Mouse (Mus musculus) midbrain, embryonic 14.5 days (tissue): ENCODE data around the gene Il17ra. TPM values are rescaled to one million over a fixed set of nuclear protein-coding genes. Genes with fewer than 3 reads are reported as not detected.

Source experiments
- ATAC-seq: fragments of 200-750 bp; cut with Nextera tagmentation; 2 replicates; pipeline ENCODE4 v1.8.0; 2017; ENCODE audit warnings: moderate number of reproducible peaks, moderate library complexity; ENCODE audit not compliant: low FRiP score, low TSS enrichment
- DNase-seq: peaks from one replicate; pipeline ENCODE4 v3.0.0-alpha.2; 2015
- H3K27ac ChIP-seq: fragments of 300-500 bp; sonication (generic); replicated peaks from 2 replicates; pipeline ENCODE4 v1.5.1; 2014; ENCODE audit warnings: mild to moderate bottlenecking, low read depth, low read length, moderate library complexity
- H3K27me3 ChIP-seq: fragments of 300-500 bp; sonication (generic); 2 replicates; pipeline ENCODE4 v1.6.1; 2014; ENCODE audit warnings: low read length, control low read depth, mixed read lengths; ENCODE audit not compliant: control insufficient read depth, insufficient read depth
- H3K36me3 ChIP-seq: fragments of 300-500 bp; sonication (generic); 2 replicates; pipeline ENCODE4 v1.6.1; 2014; ENCODE audit warnings: low read length, control low read depth; ENCODE audit not compliant: control insufficient read depth, insufficient read depth
- H3K4me1 ChIP-seq: fragments of 300-500 bp; sonication (generic); 2 replicates; pipeline ENCODE4 v1.6.1; 2014; ENCODE audit warnings: mild to moderate bottlenecking, antibody characterized with exemption, low read length, control low read depth; ENCODE audit not compliant: control insufficient read depth, insufficient read depth
- H3K4me2 ChIP-seq: fragments of 300-500 bp; sonication (generic); 2 replicates; pipeline ENCODE4 v1.6.1; 2014; ENCODE audit warnings: mild to moderate bottlenecking, low read length, moderate library complexity
- H3K4me3 ChIP-seq: fragments of 300-500 bp; sonication (generic); replicated peaks from 2 replicates; pipeline ENCODE4 v1.5.1; 2014; ENCODE audit warnings: low read depth, low read length
- H3K9ac ChIP-seq: fragments of 300-500 bp; sonication (generic); replicated peaks from 2 replicates; pipeline ENCODE4 v1.6.1; 2014; ENCODE audit warnings: mild to moderate bottlenecking, low read length, moderate library complexity
- H3K9me3 ChIP-seq: fragments of 300-500 bp; sonication (generic); 2 replicates; pipeline ENCODE4 v1.6.1; 2016; ENCODE audit warnings: low read length, control low read depth, mixed read lengths; ENCODE audit not compliant: control insufficient read depth
- WGBS: fragments of 180-500 bp; shearing (Covaris S2); extraction: QIAGEN DNeasy Blood & Tissue Kit; methylation state at CpG from one replicate; pipeline ENCODE4 v1.1.7; 2014; 5-methylcytosine and 5-hydroxymethylcytosine counted together
- polyA plus RNA-seq: library from polyadenylated mRNA; unstranded; fragments of >200 nt; fragmentation: Nextera tagmentation; extraction: Ambion mirVana; gene quantifications from 2 replicates; pipeline ENCODE4 v1.2.1, GENCODE M21; 2014

Gene Il17ra
- polyA plus RNA-seq, 1 experiment from 2014 or later, result 2.8 TPM

- no peaks in the 10 kb centered on the region for H3K27me3 ChIP-seq
- WGBS, result 37% methylated on average over 7 of the region's 7 CpGs
- ATAC-seq (no peak), DNase-seq (peak; percentile 53)
- peaks cover 35% of the 10 kb centered on the region for H3K4me1 ChIP-seq
- H3K36me3 ChIP-seq, result no peaks in the 10 kb centered on the region
- peak overlapping the region; percentile 73 for H3K4me3 ChIP-seq
- peak overlapping the region; percentile 73 for H3K4me2 ChIP-seq
- H3K9me3 ChIP-seq, result no peaks in the 10 kb centered on the region
- H3K9ac ChIP-seq, result no peak overlapping the region; the same call in 1 of the 2 replicates
- H3K27ac ChIP-seq, result no peak overlapping the region
Measured at GRCm38 (mm10) chr6:120491064-120491463, 28.0 kb downstream of the Il17ra start.

GRCm38 (mm10) chr6:120491862-120492498 lies 28.9 kb downstream of the Il17ra start:
- no peak for ATAC-seq
- H3K27ac ChIP-seq, result 0 out of 2 replicates have a peak overlapping the region, but pooled peaks have one; percentile 32
- peak overlapping the region; percentile 73 for H3K4me2 ChIP-seq
- no peaks in the 10 kb centered on the region for H3K36me3 ChIP-seq
- DNase-seq, result no peak
- H3K9me3 ChIP-seq, result no peaks in the 10 kb centered on the region
- peak overlapping the region; percentile 73 for H3K4me3 ChIP-seq
- H3K9ac ChIP-seq, result peak overlapping the region; percentile 92
- H3K27me3 ChIP-seq, result no peaks in the 10 kb centered on the region
- H3K4me1 ChIP-seq, result peaks cover 35% of the 10 kb centered on the region
- WGBS, result 10% methylated on average over 22 of the region's 22 CpGs

- H3K4me1 ChIP-seq, result peaks cover 35% of the 10 kb centered on the region
- DNase-seq (peak; percentile 66), ATAC-seq (peak; percentile 18)
Measured at GRCm38 (mm10) chr6:120492499-120493373, 29.7 kb downstream of the Il17ra start.

GRCm38 (mm10) chr6:120493374-120494181 lies 30.5 kb downstream of the Il17ra start, which contains the start of gene Tmem121b:
Gene Tmem121b (minus strand): TSS chr6:120493807.
- Histone ChIP-seq H3K4me1 (peaks cover 35% of the 10 kb centered on the region), H3K4me3 (peak within 1 kb of the TSS; percentile 73), H3K9me3 (no peaks in the 10 kb centered on the region), H3K27me3 (no peaks in the 10 kb centered on the region), H3K9ac (peak within 1 kb of the TSS; percentile 92), H3K36me3 (no peaks in the 10 kb centered on the region), H3K4me2 (peak within 1 kb of the TSS; percentile 73), H3K27ac (peak within 1 kb of the TSS; percentile 97)
- under 1% methylated on average over 73 of the region's 84 CpGs for WGBS
- ATAC-seq (peak; percentile 88), DNase-seq (peak; percentile 93)

More at GRCm38 (mm10) chr6:120492499-120493373, 29.7 kb downstream of the Il17ra start:
- Histone ChIP-seq H3K27me3 (no peaks in the 10 kb centered on the region), H3K4me2 (peak overlapping the region; percentile 73), H3K27ac (peak overlapping the region; percentile 97), H3K9ac (peak overlapping the region; percentile 92), H3K36me3 (no peaks in the 10 kb centered on the region), H3K4me3 (peak overlapping the region; percentile 73), H3K9me3 (no peaks in the 10 kb centered on the region)
- WGBS, result under 1% methylated on average over 93 of the region's 95 CpGs

GRCm38 (mm10) chr6:120496544-120496943 lies 33.5 kb downstream of the Il17ra start:
- H3K9me3 ChIP-seq, result no peaks in the 10 kb centered on the region
- 53% methylated on average over 3 of the region's 3 CpGs for WGBS
- H3K9ac ChIP-seq, result no peak overlapping the region
- H3K4me2 ChIP-seq, result no peak overlapping the region
- DNase-seq, result no peak
- H3K27me3 ChIP-seq, result no peaks in the 10 kb centered on the region
- peaks cover 13% of the 10 kb centered on the region for H3K4me1 ChIP-seq
- H3K36me3 ChIP-seq, result no peaks in the 10 kb centered on the region
- ATAC-seq, result no peak
- H3K27ac ChIP-seq, result no peak overlapping the region
- no peak overlapping the region for H3K4me3 ChIP-seq

- DNase-seq (no peak), ATAC-seq (no peak)
- Histone ChIP-seq H3K4me2 (no peak overlapping the region), H3K27me3 (no peaks in the 10 kb centered on the region), H3K4me3 (no peak overlapping the region), H3K27ac (no peak overlapping the region), H3K4me1 (no peaks in the 10 kb centered on the region), H3K36me3 (peaks cover 4% of the 10 kb centered on the region), H3K9ac (no peak overlapping the region), H3K9me3 (no peaks in the 10 kb centered on the region)
- WGBS, result 70% methylated on average over 3 of the region's 3 CpGs
Measured at GRCm38 (mm10) chr6:120504051-120504450, 41.0 kb downstream of the Il17ra start.

GRCm38 (mm10) chr6:120505531-120505930 lies 42.5 kb downstream of the Il17ra start:
- H3K27me3 ChIP-seq, result no peaks in the 10 kb centered on the region
- no peak overlapping the region for H3K27ac ChIP-seq
- no peak for ATAC-seq
- H3K9me3 ChIP-seq, result no peaks in the 10 kb centered on the region
- WGBS, result 61% methylated on average over 4 of the region's 4 CpGs
- H3K4me2 ChIP-seq, result no peak overlapping the region
- H3K9ac ChIP-seq, result no peak overlapping the region
- H3K4me3 ChIP-seq, result no peak overlapping the region
- H3K4me1 ChIP-seq, result no peaks in the 10 kb centered on the region
- peak; percentile 58 for DNase-seq
- peaks cover 13% of the 10 kb centered on the region for H3K36me3 ChIP-seq

- Histone ChIP-seq H3K36me3 (peaks cover 22% of the 10 kb centered on the region), H3K9me3 (no peaks in the 10 kb centered on the region), H3K27ac (no peak overlapping the region), H3K9ac (no peak overlapping the region), H3K4me2 (no peak overlapping the region), H3K4me1 (no peaks in the 10 kb centered on the region), H3K27me3 (no peaks in the 10 kb centered on the region), H3K4me3 (no peak overlapping the region)
- DNase-seq (no peak), ATAC-seq (no peak)
- 93% methylated on average over 4 of the region's 4 CpGs for WGBS
Measured at GRCm38 (mm10) chr6:120508645-120509044, 45.6 kb downstream of the Il17ra start.
